Mouse (Mus musculus) ES-CJ7 (cell line): ENCODE results near the gene Sema3b.
A peak's percentile ranks its signal among the peaks of the same experiment; 100 is the strongest.

Experiments used
- DNase-seq: peaks from one replicate; pipeline ENCODE4 v3.0.0; 2011; ENCODE audit warnings: low read depth, low spot score

The Sema3b gene

GRCm38 (mm10) chr9:107570016-107570415 is 39.0 kb downstream of the Sema3b start:
- DNase-seq, result no peak

- DNase-seq, result peak; percentile 54
Measured at GRCm38 (mm10) chr9:107569270-107569669, 39.8 kb downstream of the Sema3b start.

GRCm38 (mm10) chr9:107568331-107569261 is 40.4 kb downstream of the Sema3b start:
- peak; percentile 87 for DNase-seq

- no peak for DNase-seq
Measured at GRCm38 (mm10) chr9:107567702-107568319, 41.2 kb downstream of the Sema3b start, which contains the start of gene Hyal2. Hyal2 (plus strand) TSS chr9:107567945.

GRCm38 (mm10) chr9:107566855-107567254 is 42.2 kb downstream of the Sema3b start:
- no peak for DNase-seq

GRCm38 (mm10) chr9:107566041-107566709 is 42.9 kb downstream of the Sema3b start:
- peak; percentile 70 for DNase-seq

- peak; percentile 48 for DNase-seq
Measured at GRCm38 (mm10) chr9:107565556-107565955, 43.5 kb downstream of the Sema3b start.

GRCm38 (mm10) chr9:107563029-107563581 is 45.9 kb downstream of the Sema3b start, which contains the start of gene Tusc2:
Tusc2 (plus strand) TSS chr9:107563255.
- peak; percentile 93 for DNase-seq

GRCm38 (mm10) chr9:107556346-107556745 is 52.7 kb downstream of the Sema3b start:
- DNase-seq, result no peak

- DNase-seq, result no peak
Measured at GRCm38 (mm10) chr9:107555701-107556100, 53.3 kb downstream of the Sema3b start.

GRCm38 (mm10) chr9:107555031-107555457 is 54.0 kb downstream of the Sema3b start:
- peak; percentile 65 for DNase-seq

GRCm38 (mm10) chr9:107554319-107554825 is 54.7 kb downstream of the Sema3b start:
- DNase-seq, result peak; percentile 99

- DNase-seq, result no peak
Measured at GRCm38 (mm10) chr9:107553541-107554318, 55.3 kb downstream of the Sema3b start.

- DNase-seq, result no peak
Measured at GRCm38 (mm10) chr9:107552690-107553393, 56.2 kb downstream of the Sema3b start.

- no peak for DNase-seq
Measured at GRCm38 (mm10) chr9:107551890-107552355, 57.1 kb downstream of the Sema3b start.

GRCm38 (mm10) chr9:107551117-107551889 is 57.7 kb downstream of the Sema3b start, which contains the start of gene Rassf1:
Rassf1 (plus strand) TSS chr9:107551555.
- DNase-seq, result no peak

- DNase-seq, result peak; percentile 64
Measured at GRCm38 (mm10) chr9:107550491-107551116, 58.4 kb downstream of the Sema3b start.

- DNase-seq, result no peak
Measured at GRCm38 (mm10) chr9:107549297-107550074, 59.5 kb downstream of the Sema3b start.
